Mouse (Mus musculus) kidney, postnatal 0 days (tissue): Measurements from ENCODE around the gene Htr6. TPM values are rescaled to one million over a fixed set of nuclear protein-coding genes. Genes with fewer than 3 reads are reported as not detected.
A peak's percentile ranks its signal among the peaks of the same experiment; 100 is the strongest.

Experiments
- ATAC-seq: fragments of 200-750 bp; cut with Nextera tagmentation; replicated peaks from 2 replicates; pipeline ENCODE4 v1.8.0; 2017; ENCODE audit warnings: low read depth, moderate number of reproducible peaks, moderate TSS enrichment, moderate library complexity; ENCODE audit not compliant: low FRiP score
- DNase-seq: peaks from one replicate; pipeline ENCODE4 v3.0.0-alpha.2; 2016; ENCODE audit warnings: low spot score
- H3K27ac ChIP-seq: fragments of 300-500 bp; sonication (generic); 2 replicates; pipeline ENCODE4 v1.5.1; 2014; ENCODE audit warnings: mild to moderate bottlenecking
- H3K27me3 ChIP-seq: fragments of 300-500 bp; sonication (generic); 2 replicates; pipeline ENCODE4 v1.6.1; 2014; ENCODE audit warnings: low read length, mixed read lengths; ENCODE audit not compliant: insufficient read depth
- H3K36me3 ChIP-seq: fragments of 300-500 bp; sonication (generic); 2 replicates; pipeline ENCODE4 v1.6.1; 2014; ENCODE audit warnings: low read length, mixed read lengths; ENCODE audit not compliant: insufficient read depth
- H3K4me1 ChIP-seq: fragments of 300-500 bp; sonication (generic); replicated peaks from 2 replicates; pipeline ENCODE4 v1.6.1; 2014; ENCODE audit warnings: antibody characterized with exemption, low read length, mixed read lengths; ENCODE audit not compliant: insufficient read depth
- H3K4me2 ChIP-seq: fragments of 300-500 bp; sonication (generic); 2 replicates; pipeline ENCODE4 v1.6.1; 2014; ENCODE audit warnings: mild to moderate bottlenecking, low read length, moderate library complexity, mixed read lengths
- H3K4me3 ChIP-seq: fragments of 300-500 bp; sonication (generic); replicated peaks from 2 replicates; pipeline ENCODE4 v1.5.1; 2014; ENCODE audit warnings: low read depth, low read length
- H3K9ac ChIP-seq: fragments of 300-500 bp; sonication (generic); 2 replicates; pipeline ENCODE4 v1.6.1; 2014; ENCODE audit warnings: low read depth, low read length
- H3K9me3 ChIP-seq: fragments of 300-500 bp; sonication (generic); replicated peaks from 2 replicates; pipeline ENCODE4 v1.6.1; 2016; ENCODE audit warnings: low read length, inconsistent platforms, mixed read lengths
- CTCF ChIP-seq: IDR thresholded peaks from 2 replicates; pipeline ENCODE4 v1.5.1; 2016; ENCODE audit warnings: antibody characterized with exemption, low read depth, mild to moderate bottlenecking, moderate library complexity
- WGBS: fragments of 180-500 bp; shearing (Covaris S2); extraction: QIAGEN DNeasy Blood & Tissue Kit; methylation state at CpG from one replicate; pipeline ENCODE4 v1.1.7; 2014; 5-methylcytosine and 5-hydroxymethylcytosine counted together
- polyA plus RNA-seq: library from polyadenylated mRNA; unstranded; fragments of >200 nt; fragmentation: Nextera tagmentation; extraction: Ambion mirVana; gene quantifications from 2 replicates; pipeline ENCODE4 v1.2.1, GENCODE M21; 2015

Gene Htr6
- polyA plus RNA-seq, 1 experiment from 2014 or later: 0.12 TPM

- H3K9ac ChIP-seq: no peak overlapping the region
- no peaks in the 10 kb centered on the region for H3K9me3 ChIP-seq
- no peak overlapping the region for H3K27ac ChIP-seq
- no peaks in the 10 kb centered on the region for H3K4me1 ChIP-seq
- no peak overlapping the region for H3K4me2 ChIP-seq
- no peak for TF ChIP-seq CTCF
- no peaks in the 10 kb centered on the region for H3K36me3 ChIP-seq
- WGBS: 81% methylated on average over 3 of the region's 3 CpGs
- ATAC-seq (no peak), DNase-seq (no peak)
- H3K27me3 ChIP-seq: no peaks in the 10 kb centered on the region
- no peak overlapping the region for H3K4me3 ChIP-seq
These were observed 55.0 kb downstream of the Htr6 start for GRCm38 (mm10) chr4:139020385-139020784.

GRCm38 (mm10) chr4:139019413-139019812 is 56.0 kb downstream of the Htr6 start:
- no peak for DNase-seq
- Histone ChIP-seq H3K4me1 (no peaks in the 10 kb centered on the region), H3K27me3 (no peaks in the 10 kb centered on the region), H3K9me3 (no peaks in the 10 kb centered on the region), H3K27ac (no peak overlapping the region), H3K4me2 (no peak overlapping the region), H3K9ac (no peak overlapping the region), H3K4me3 (no peak overlapping the region), H3K36me3 (no peaks in the 10 kb centered on the region)
- 70% methylated on average over 13 of the region's 13 CpGs for whole genome bisulfite sequencing
- no peak for ATAC-seq
- TF ChIP-seq CTCF: no peak

- WGBS: 77% methylated on average over 4 of the region's 4 CpGs
- no peaks in the 10 kb centered on the region for H3K4me1 ChIP-seq
- DNase-seq (no peak), ATAC-seq (no peak)
- H3K9me3 ChIP-seq: no peaks in the 10 kb centered on the region
- H3K36me3 ChIP-seq: no peaks in the 10 kb centered on the region
- TF ChIP-seq CTCF: no peak
- H3K9ac ChIP-seq: no peak overlapping the region
- H3K4me2 ChIP-seq: no peak overlapping the region
- H3K4me3 ChIP-seq: no peak overlapping the region
- no peak overlapping the region for H3K27ac ChIP-seq
- H3K27me3 ChIP-seq: no peaks in the 10 kb centered on the region
These were observed 56.4 kb downstream of the Htr6 start for GRCm38 (mm10) chr4:139018976-139019375.

- Histone ChIP-seq H3K9me3 (no peaks in the 10 kb centered on the region), H3K27ac (no peak overlapping the region), H3K4me1 (no peaks in the 10 kb centered on the region), H3K36me3 (no peaks in the 10 kb centered on the region), H3K4me3 (no peak overlapping the region), H3K9ac (no peak overlapping the region), H3K4me2 (no peak overlapping the region), H3K27me3 (no peaks in the 10 kb centered on the region)
- WGBS: 76% methylated on average over 14 of the region's 14 CpGs
- no peak for TF ChIP-seq CTCF
- ATAC-seq (no peak), DNase-seq (no peak)
These were observed 57.0 kb downstream of the Htr6 start for GRCm38 (mm10) chr4:139018388-139018787.

GRCm38 (mm10) chr4:139014793-139015192 is 60.6 kb downstream of the Htr6 start:
- 85% methylated on average over 6 of the region's 6 CpGs for WGBS
- DNase-seq: no peak
- no peaks in the 10 kb centered on the region for H3K27me3 ChIP-seq
- H3K36me3 ChIP-seq: no peaks in the 10 kb centered on the region
- ATAC-seq: no peak
- H3K9me3 ChIP-seq: no peaks in the 10 kb centered on the region
- H3K27ac ChIP-seq: no peak overlapping the region
- no peak overlapping the region for H3K4me3 ChIP-seq
- H3K4me1 ChIP-seq: no peaks in the 10 kb centered on the region
- H3K4me2 ChIP-seq: no peak overlapping the region
- TF ChIP-seq CTCF: peak; percentile 56
- no peak overlapping the region for H3K9ac ChIP-seq

- H3K4me3 ChIP-seq: no peak overlapping the region
- peak; percentile 19 for DNase-seq
- no peak overlapping the region for H3K27ac ChIP-seq
- H3K9me3 ChIP-seq: no peaks in the 10 kb centered on the region
- H3K27me3 ChIP-seq: no peaks in the 10 kb centered on the region
- ATAC-seq: no peak
- WGBS: 62% methylated on average over 11 of the region's 11 CpGs
- no peak overlapping the region for H3K4me2 ChIP-seq
- peaks cover under 1% of the 10 kb centered on the region; the same call in 1 of the 2 replicates for H3K4me1 ChIP-seq
- no peak for TF ChIP-seq CTCF
- H3K9ac ChIP-seq: no peak overlapping the region
- no peaks in the 10 kb centered on the region for H3K36me3 ChIP-seq
These were observed 62.1 kb downstream of the Htr6 start for GRCm38 (mm10) chr4:139013281-139013680.

GRCm38 (mm10) chr4:139011201-139011702 is 64.1 kb downstream of the Htr6 start:
- WGBS: 72% methylated on average over 13 of the region's 13 CpGs

More at GRCm38 (mm10) chr4:139011201-139011702, 64.1 kb downstream of the Htr6 start:
- no peaks in the 10 kb centered on the region for H3K9me3 ChIP-seq
- no peaks in the 10 kb centered on the region for H3K27me3 ChIP-seq
- no peaks in the 10 kb centered on the region for H3K36me3 ChIP-seq
- H3K4me1 ChIP-seq: peaks cover 8% of the 10 kb centered on the region; the same call in 1 of the 2 replicates
- H3K4me2 ChIP-seq: no peak overlapping the region
- ATAC-seq (no peak; the same call in 1 of the 2 replicates), DNase-seq (peak; percentile 19)
- no peak overlapping the region for H3K27ac ChIP-seq
- no peak for TF ChIP-seq CTCF
- H3K9ac ChIP-seq: no peak overlapping the region
- no peak overlapping the region for H3K4me3 ChIP-seq

Other genes with a start within 250 kb of the Htr6 start
- gene Pla2g5, start 212.1 kb downstream of the Htr6 start, polyA plus RNA-seq: 0.68 and 1.0 TPM in 2 replicates
- gene Gm13030, start 201.6 kb downstream of the Htr6 start, polyA plus RNA-seq: not detected in 2 replicates
- 0.47 TPM in 1 of 2 replicates, not detected in the other for gene Pla2g2e, start 197.6 kb downstream of the Htr6 start, polyA plus RNA-seq
- 3.1 and 3.5 TPM in 2 replicates for gene Otud3, start 161.6 kb downstream of the Htr6 start, polyA plus RNA-seq
- gene Rnf186, start 108.5 kb downstream of the Htr6 start, polyA plus RNA-seq: 15.9 and 17.7 TPM in 2 replicates
- gene Tmco4, start 102.7 kb downstream of the Htr6 start, polyA plus RNA-seq: 10.2 and 10.8 TPM in 2 replicates
- gene Nbl1, start 17.4 kb upstream of the Htr6 start, polyA plus RNA-seq: 34.0 and 39.4 TPM in 2 replicates
- 796 and 875 TPM in 2 replicates for gene Minos1, start 55.5 kb upstream of the Htr6 start, polyA plus RNA-seq
- 304 and 348 TPM in 2 replicates for gene Capzb, start 117.3 kb upstream of the Htr6 start, polyA plus RNA-seq
- gene Pqlc2, start 235.1 kb upstream of the Htr6 start, polyA plus RNA-seq: 21.3 and 24.0 TPM in 2 replicates
- gene Akr7a5, start 235.2 kb upstream of the Htr6 start, polyA plus RNA-seq: 220 and 232 TPM in 2 replicates